Mouse (Mus musculus) thymus, postnatal 36 days (tissue): ENCODE data around the gene Zbtb11.

Source experiments
- DNase-seq, 2 experiments: peaks; one replicate each; pipeline ENCODE4 v3.0.0; 2022; ENCODE audit warnings: mixed read lengths in 2 of 2

Zbtb11 gene

GRCm38 (mm10) chr16:55970416-55970815 is 3.3 kb upstream of the Zbtb11 start:
- no peak for DNase-seq

DNA sequence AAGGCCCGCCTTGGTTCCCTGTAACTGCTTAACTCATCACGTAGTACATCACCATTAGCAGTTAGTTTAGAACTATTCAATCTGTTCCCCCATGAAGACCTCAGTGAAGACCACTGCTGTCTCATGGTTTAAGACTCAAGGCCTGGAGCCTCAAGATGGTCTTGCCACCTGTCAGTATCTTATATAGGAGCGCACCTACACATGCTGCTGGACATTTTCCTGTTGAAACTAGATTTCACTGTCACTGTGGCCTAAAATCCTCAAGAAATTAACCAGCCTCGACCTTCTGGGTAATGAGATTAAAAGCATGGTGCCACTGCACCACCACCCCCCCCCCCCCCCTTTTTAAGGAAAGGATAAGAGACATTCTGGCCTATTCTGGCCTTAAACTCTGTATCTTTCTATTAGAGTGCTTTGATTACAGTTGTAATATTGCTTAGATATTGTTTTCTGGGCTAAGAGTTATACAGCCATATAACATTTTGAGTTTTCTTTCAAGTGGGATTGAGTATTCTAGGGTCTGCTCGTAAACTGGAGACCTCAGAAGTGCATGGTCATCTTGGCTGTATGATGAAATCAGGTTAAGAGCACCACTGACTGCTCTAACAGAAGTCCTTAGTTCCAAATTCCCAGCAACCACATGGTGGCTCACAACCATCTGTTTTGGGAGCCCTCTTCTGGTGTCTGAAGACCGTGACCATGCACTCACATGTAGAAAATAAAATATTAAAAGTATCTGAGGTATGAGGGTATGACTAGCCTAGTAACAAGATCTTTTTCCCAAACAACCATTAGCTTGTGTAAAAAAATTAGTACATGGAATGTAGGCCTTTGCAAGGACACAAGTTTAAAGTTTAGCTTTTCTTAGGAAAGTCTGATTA is 1.7 kb upstream of the Zbtb11 start:
- no peak for DNase-seq

DNA sequence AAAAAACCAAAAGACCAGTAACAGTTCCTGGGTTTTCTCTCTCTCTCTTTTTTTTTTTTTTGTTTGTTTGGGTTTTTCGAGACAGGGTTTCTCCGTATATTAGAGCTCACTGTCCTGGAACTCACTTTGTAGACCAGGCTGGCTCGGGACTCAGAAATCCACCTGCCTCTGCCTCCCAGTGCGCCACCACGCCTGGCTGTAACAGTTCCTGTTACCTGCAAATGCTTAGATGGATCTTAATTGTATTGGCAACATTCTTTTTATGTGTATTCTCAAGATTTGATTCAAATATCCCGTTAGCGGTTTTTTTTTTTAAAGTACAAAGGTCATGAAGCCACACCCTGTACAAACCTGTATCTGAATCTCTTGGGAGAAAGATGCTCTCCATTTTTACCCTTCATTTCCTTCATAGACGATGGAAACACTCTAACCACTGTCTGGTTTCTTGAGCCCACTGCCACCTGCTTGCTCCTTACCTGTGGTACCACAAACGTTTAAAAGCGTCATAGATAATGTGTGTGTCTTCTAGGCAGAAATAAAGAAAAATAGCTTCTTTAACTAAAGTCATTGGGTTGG is 969 bp upstream of the Zbtb11 start:
- no peak for DNase-seq

DNA sequence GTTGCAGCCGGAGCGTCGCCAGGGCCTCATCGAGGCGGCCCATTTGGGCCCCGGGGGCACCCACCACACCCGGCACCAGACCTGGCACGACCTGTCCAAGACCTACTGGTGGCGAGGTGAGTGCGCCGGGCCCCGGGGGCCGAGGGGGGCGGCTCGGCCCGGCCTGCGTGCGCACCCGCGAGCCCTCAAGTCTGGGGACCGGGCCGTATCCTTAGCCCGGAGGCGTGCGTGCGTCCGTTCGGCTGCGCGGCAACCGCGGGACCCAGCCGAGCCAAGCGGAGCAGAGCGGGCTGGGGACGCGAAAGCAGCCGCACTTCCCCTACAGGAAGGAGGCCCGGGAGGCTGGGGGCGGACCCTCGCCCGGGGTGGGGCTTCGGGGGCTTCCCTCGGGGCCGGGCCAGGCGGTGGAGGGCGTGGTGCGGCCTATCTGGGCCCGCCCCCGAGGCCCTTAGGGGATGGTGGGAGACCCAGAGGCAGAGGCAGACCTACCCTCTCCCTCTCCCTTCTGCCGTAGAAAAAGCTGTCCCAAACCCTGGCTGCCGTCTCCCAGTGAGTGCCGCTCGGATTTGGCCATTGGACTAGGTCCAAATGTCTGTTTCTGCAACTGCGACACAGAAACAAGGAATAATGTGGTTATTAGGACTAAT is 696 bp downstream of the Zbtb11 start:
- peak; percentile 93 to 95 for DNase-seq

DNA sequence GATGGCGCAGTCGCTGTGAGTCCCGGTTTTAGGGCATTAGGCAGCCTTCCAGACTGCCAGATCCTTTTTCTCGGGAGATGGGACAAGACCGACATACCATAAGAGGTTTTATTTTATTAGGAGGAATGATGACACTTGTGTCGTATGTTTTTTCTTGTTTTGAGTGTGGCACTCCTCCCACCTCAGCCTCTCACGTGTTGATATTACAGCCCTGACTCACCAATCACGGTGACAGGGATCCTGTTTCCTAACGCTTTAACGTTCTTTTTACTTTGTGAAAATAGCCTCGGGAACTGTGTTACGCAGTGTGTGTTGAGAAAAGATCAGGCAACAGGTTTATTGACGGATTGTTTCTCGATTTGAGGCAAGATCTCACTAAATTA is 1.2 kb downstream of the Zbtb11 start:
- no peak for DNase-seq

DNA sequence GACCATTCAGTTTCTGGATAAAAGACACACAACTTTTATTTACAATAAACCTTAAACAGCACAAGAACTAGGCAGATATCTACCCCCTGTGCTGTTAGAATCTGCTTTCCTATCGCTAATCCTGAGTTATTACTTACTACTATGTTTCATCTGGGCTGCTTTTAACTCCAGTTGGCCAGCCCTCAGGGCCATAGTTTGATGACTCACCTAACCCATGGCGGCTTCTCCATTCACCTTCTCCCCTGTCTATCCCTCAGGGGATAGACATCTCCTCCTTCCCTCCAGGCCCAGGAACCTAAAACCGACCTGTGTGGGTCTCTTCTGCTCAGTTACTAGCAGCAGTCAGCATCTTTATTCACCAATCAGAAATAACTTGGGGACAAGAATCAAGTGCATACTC is 12.3 kb downstream of the Zbtb11 start:
- no peak for DNase-seq

DNA sequence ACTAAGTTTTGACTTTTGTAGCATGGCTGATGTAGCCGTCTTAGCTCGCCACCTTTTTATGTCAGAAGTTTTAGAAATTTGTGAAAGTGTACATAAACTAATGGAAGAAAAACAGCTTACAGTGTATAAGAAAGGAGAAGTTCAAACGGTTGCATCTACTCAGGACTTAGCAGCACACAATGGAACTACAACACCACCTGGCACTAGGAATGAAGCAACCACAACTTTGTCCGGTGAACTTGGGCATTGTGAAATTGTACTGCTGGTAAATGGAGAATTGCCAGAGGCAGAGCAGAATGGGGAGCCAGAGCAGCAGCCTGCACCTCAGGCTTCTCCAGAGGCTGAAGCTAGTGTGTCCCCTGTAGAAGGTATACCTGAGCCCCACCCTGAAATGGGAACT is 16.6 kb downstream of the Zbtb11 start:
- no peak for DNase-seq

GRCm38 (mm10) chr16:55994235-55994634 is 20.6 kb downstream of the Zbtb11 start:
- DNase-seq = no peak

- no peak for DNase-seq
These were observed 33.1 kb downstream of the Zbtb11 start for GRCm38 (mm10) chr16:56006798-56007197.

- DNase-seq = no peak
These were observed 35.2 kb downstream of the Zbtb11 start for GRCm38 (mm10) chr16:56008862-56009261.

GRCm38 (mm10) chr16:56012789-56013743 is 39.4 kb downstream of the Zbtb11 start:
- no peak for DNase-seq

GRCm38 (mm10) chr16:56014076-56014475 is 40.4 kb downstream of the Zbtb11 start:
- no peak for DNase-seq

DNA sequence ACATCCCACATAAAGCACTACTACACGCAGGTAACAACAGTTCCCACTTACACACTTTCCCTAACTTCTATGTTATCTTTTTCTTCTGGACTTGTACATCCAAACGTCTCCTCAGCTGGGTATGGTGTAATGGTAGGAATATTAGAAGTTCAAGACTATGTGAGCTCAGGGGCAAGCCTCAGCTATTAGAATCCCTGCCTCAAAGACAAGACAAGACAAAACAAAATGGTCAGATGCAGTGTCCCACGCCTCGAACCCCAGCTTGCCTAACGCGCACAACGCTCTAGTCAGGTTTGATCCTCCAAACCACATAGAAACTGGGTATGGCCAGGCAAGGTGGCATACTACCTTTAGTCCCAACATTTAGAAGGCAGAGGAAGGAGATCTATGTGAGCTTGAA is 46.0 kb downstream of the Zbtb11 start:
- no peak for DNase-seq

- DNase-seq = no peak
These were observed 54.4 kb downstream of the Zbtb11 start for GRCm38 (mm10) chr16:56027854-56028629.

GRCm38 (mm10) chr16:56028722-56029551 is 55.3 kb downstream of the Zbtb11 start:
- no peak for DNase-seq

GRCm38 (mm10) chr16:56029661-56030082 is 56.0 kb downstream of the Zbtb11 start, which contains the start of gene Pcnp:
Gene Pcnp (minus strand): TSS chr16:56029739.
- DNase-seq = peak; percentile 95 to 97

DNA sequence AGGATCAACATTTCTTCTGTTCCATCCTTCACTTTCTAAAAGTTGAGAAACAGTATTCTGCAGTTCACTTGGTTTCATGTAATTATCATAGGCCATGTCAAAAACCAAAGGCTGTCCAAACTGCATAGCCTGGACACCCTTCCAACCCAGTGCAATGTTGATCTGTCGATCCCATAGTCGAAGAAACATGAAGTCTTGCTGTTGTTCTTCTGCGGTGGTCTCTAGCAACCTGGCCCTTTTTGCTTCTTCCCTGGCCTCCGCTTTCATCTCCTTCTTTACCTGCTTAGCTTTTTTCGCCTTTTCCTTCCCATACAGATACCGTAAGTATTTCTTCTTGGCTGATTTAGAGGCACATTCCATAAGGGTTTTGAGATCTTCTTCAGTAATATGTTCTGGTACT is 60.9 kb downstream of the Zbtb11 start:
- no peak for DNase-seq

DNA sequence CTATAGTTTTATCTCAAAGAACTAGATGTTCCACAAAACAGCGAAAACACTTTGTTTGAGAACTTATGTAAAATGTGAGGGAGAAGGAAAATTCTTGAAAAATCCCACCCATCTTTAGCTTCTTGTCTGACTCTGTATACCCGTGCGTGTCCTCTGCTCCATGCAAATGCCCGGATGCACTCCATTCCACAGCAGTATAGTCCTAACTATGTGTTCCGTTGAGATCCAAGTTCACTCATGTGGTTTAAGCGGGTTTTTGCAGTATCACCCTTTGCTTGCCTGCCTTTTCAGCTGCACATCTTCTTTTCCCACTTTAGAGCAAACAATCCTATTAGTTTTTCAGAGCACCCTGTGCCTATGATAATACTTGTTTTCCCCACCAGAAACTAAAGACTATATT is 62.8 kb downstream of the Zbtb11 start:
- no peak for DNase-seq

DNA sequence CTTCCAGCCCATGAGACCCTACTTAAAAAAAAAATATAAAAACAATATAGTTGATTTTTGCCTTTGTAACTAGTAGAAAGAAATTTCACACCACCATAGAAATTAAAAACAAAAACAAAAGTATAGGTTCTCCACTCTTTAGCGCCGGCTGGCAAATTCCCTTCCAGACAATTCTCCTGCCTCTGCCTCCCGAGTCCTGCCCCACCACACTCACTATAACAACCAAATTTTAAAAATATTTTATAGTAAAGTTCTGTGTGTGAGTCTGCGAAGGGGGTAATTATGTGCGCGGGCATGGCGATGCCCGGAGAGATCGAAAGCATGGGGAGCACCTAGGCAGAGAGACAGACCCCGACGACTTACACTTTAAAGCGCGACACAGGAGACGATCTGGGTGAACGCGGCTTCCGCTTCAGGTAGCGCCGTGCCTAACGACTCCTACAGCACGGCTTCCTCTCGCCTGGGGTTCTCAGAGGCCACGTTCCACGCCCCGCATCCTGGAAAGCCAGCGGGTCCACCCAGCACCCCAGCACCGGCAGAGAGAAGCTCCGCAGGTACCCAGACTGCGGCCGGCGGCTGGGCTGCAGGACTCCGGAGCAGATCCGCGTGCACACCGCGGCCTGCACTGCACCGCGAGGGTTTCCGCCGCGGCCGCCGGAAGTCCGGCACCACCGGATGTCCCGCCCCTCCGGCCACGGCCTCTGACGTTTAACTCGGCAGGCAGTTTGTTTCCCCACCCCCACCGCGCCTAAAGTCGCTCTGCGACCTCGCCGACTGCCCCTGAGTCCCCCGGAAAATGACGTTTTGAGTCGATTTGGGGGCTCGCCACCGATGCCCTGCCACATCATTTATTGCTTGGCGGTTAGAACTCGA is 63.7 kb downstream of the Zbtb11 start, which contains the start of gene Trmt10c:
Trmt10c (minus strand) TSS at position 682 of the 873 bp plus-strand sequence.
- peak; percentile 92 for DNase-seq

DNA sequence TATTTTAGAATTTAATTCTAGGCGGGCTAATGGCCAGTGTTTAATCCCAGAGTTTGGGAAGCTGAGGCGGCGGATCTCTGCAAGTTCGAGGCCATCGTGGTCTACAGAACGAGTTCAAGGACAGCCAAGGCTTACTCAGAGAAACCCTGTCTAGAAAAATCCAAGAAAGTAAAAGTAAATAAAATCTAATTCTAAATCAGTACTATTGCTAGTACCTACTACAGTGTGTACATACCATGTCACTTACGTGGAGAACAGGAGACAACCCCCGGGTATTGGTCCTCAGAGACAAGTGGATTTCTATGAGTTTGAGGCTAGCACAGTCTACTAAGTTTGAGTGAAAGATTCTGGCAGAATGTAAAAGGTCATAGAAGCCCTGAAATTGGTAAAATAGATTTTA is 64.4 kb downstream of the Zbtb11 start:
- no peak for DNase-seq
